Mouse (Mus musculus) hindbrain, postnatal 0 days (tissue): ENCODE measurements around the gene Snapc4. TPM values are rescaled to one million over a fixed set of nuclear protein-coding genes. Genes with fewer than 3 reads are reported as not detected.

Experiments
- ATAC-seq: fragments of 200-750 bp; cut with Nextera tagmentation; 2 replicates; pipeline ENCODE4 v1.8.0; 2017; ENCODE audit warnings: mild to moderate bottlenecking, moderate TSS enrichment, moderate library complexity
- DNase-seq: peaks from one replicate; pipeline ENCODE4 v3.0.0-alpha.2; 2015; ENCODE audit warnings: low spot score
- H3K27ac ChIP-seq: fragments of 300-500 bp; sonication (generic); 2 replicates; pipeline ENCODE4 v1.5.1; 2014; ENCODE audit warnings: mild to moderate bottlenecking
- H3K27me3 ChIP-seq: fragments of 300-500 bp; sonication (generic); 2 replicates; pipeline ENCODE4 v1.6.1; 2014; ENCODE audit warnings: low read length, mixed read lengths; ENCODE audit not compliant: insufficient read depth
- H3K36me3 ChIP-seq: fragments of 300-500 bp; sonication (generic); 2 replicates; pipeline ENCODE4 v1.6.1; 2014; ENCODE audit warnings: low read length, mixed read lengths; ENCODE audit not compliant: insufficient read depth
- H3K4me1 ChIP-seq: fragments of 300-500 bp; sonication (generic); 2 replicates; pipeline ENCODE4 v1.6.1; 2014; ENCODE audit warnings: antibody characterized with exemption, low read length, mixed read lengths; ENCODE audit not compliant: insufficient read depth
- H3K4me2 ChIP-seq: fragments of 300-500 bp; sonication (generic); 2 replicates; pipeline ENCODE4 v1.6.1; 2014; ENCODE audit warnings: low read depth, mild to moderate bottlenecking, low read length, moderate library complexity, mixed read lengths
- H3K4me3 ChIP-seq: fragments of 300-500 bp; sonication (generic); 2 replicates; pipeline ENCODE4 v1.5.1; 2014; ENCODE audit warnings: low read length
- H3K9ac ChIP-seq: fragments of 300-500 bp; sonication (generic); replicated peaks from 2 replicates; pipeline ENCODE4 v1.6.1; 2014; ENCODE audit warnings: mild to moderate bottlenecking, low read length, moderate library complexity, mixed read lengths
- H3K9me3 ChIP-seq: fragments of 300-500 bp; sonication (generic); 2 replicates; pipeline ENCODE4 v1.6.1; 2016; ENCODE audit warnings: low read length, mixed read lengths
- CTCF ChIP-seq: IDR thresholded peaks from 2 replicates; pipeline ENCODE4 v1.5.1; 2016; ENCODE audit warnings: antibody characterized with exemption, control low read depth, low read depth
- WGBS: fragments of 180-500 bp; shearing (Covaris S2); extraction: QIAGEN DNeasy Blood & Tissue Kit; methylation state at CpG from one replicate; pipeline ENCODE4 v1.1.7; 2014; 5-methylcytosine and 5-hydroxymethylcytosine counted together
- polyA plus RNA-seq: library from polyadenylated mRNA; unstranded; fragments of >200 nt; fragmentation: Nextera tagmentation; extraction: Ambion mirVana; gene quantifications from 2 replicates; pipeline ENCODE4 v1.2.1, GENCODE M21; 2015
- total RNA-seq: library from RNA; depleted of rRNA; stranded (reverse); fragments of >200 nt; gene quantifications from 2 replicates; pipeline ENCODE4 v1.2.3, GENCODE M21; 2014; rRNA removed

Snapc4 gene
- total and polyA plus RNA-seq, 2 experiments from 2014 or later = 25.6 to 56.4 TPM

GRCm38 (mm10) chr2:26315925-26316311 lies 64.5 kb downstream of the Snapc4 start:
- H3K27me3 ChIP-seq = no peaks in the 10 kb centered on the region
- peak overlapping the region; percentile 85 for H3K4me2 ChIP-seq
- ATAC-seq = peak; percentile 36
- DNase-seq = peak; percentile 65
- WGBS = under 1% methylated on average over 11 of the region's 11 CpGs
- H3K4me1 ChIP-seq = peaks cover 51% of the 10 kb centered on the region
- 0 out of 2 replicates have a peak, but pooled peaks cover 3% of the 10 kb centered on the region for H3K36me3 ChIP-seq
- H3K4me3 ChIP-seq = peak overlapping the region; percentile 67
- peak overlapping the region; percentile 97 for H3K27ac ChIP-seq
- no peaks in the 10 kb centered on the region for H3K9me3 ChIP-seq
- H3K9ac ChIP-seq = peak overlapping the region; percentile 97
- no peak for TF ChIP-seq CTCF

- peak; percentile 88 for ATAC-seq
These were observed 65.2 kb downstream of the Snapc4 start, which contains the start of gene Gpsm1 for GRCm38 (mm10) chr2:26315072-26315924. Gpsm1 (plus strand) TSS chr2:26315515.

GRCm38 (mm10) chr2:26314281-26315071 lies 66.0 kb downstream of the Snapc4 start:
- DNase-seq (peak; percentile 65), ATAC-seq (no peak)
- Histone ChIP-seq H3K4me1 (peaks cover 40% of the 10 kb centered on the region), H3K36me3 (no peaks in the 10 kb centered on the region), H3K9ac (peak overlapping the region; percentile 97), H3K4me3 (peak overlapping the region; percentile 67), H3K27me3 (no peaks in the 10 kb centered on the region), H3K4me2 (peak overlapping the region; percentile 85), H3K9me3 (no peaks in the 10 kb centered on the region), H3K27ac (peak overlapping the region; percentile 97)
- 47% methylated on average over 13 of the region's 13 CpGs for whole genome bisulfite sequencing
- no peak for TF ChIP-seq CTCF

More at GRCm38 (mm10) chr2:26315072-26315924, 65.2 kb downstream of the Snapc4 start, which contains the start of gene Gpsm1:
- TF ChIP-seq CTCF = no peak
- peak; percentile 92 for DNase-seq
- Histone ChIP-seq H3K27ac (peak within 1 kb of the TSS; percentile 97), H3K27me3 (no peaks in the 10 kb centered on the region), H3K9ac (peak within 1 kb of the TSS; percentile 97), H3K4me2 (peak within 1 kb of the TSS; percentile 85), H3K36me3 (no peaks in the 10 kb centered on the region), H3K9me3 (no peaks in the 10 kb centered on the region), H3K4me3 (peak within 1 kb of the TSS; percentile 67), H3K4me1 (peaks cover 48% of the 10 kb centered on the region)
- WGBS = under 1% methylated on average over 65 of the region's 66 CpGs

- 92% methylated on average over 1 of the region's 1 CpGs for WGBS
- TF ChIP-seq CTCF = no peak
These were observed 67.1 kb downstream of the Snapc4 start for GRCm38 (mm10) chr2:26313394-26313793.

GRCm38 (mm10) chr2:26312812-26313211 lies 67.6 kb downstream of the Snapc4 start:
- TF ChIP-seq CTCF = peak; percentile 59
- H3K27ac ChIP-seq = no peak overlapping the region
- H3K4me2 ChIP-seq = no peak overlapping the region
- no peaks in the 10 kb centered on the region for H3K9me3 ChIP-seq
- no peak overlapping the region for H3K9ac ChIP-seq
- no peak overlapping the region for H3K4me3 ChIP-seq
- no peaks in the 10 kb centered on the region for H3K27me3 ChIP-seq
- DNase-seq = no peak
- 62% methylated on average over 2 of the region's 2 CpGs for WGBS
- ATAC-seq = no peak
- peaks cover 24% of the 10 kb centered on the region for H3K4me1 ChIP-seq
- no peaks in the 10 kb centered on the region for H3K36me3 ChIP-seq

More at GRCm38 (mm10) chr2:26313394-26313793, 67.1 kb downstream of the Snapc4 start:
- no peak overlapping the region for H3K4me3 ChIP-seq
- no peaks in the 10 kb centered on the region for H3K36me3 ChIP-seq
- no peaks in the 10 kb centered on the region for H3K27me3 ChIP-seq
- no peaks in the 10 kb centered on the region for H3K9me3 ChIP-seq
- ATAC-seq = no peak
- no peak overlapping the region for H3K27ac ChIP-seq
- no peak overlapping the region for H3K4me2 ChIP-seq
- no peak overlapping the region for H3K9ac ChIP-seq
- DNase-seq = no peak
- H3K4me1 ChIP-seq = peaks cover 30% of the 10 kb centered on the region

Other genes starting within 250 kb of the Snapc4 start
- 2.3 and 7.8 TPM in 2 replicates for gene Lhx3, start 172.4 kb downstream of the Snapc4 start, total RNA-seq
- 2.2 and 3.2 TPM in 2 replicates for gene Lhx3, start 172.4 kb downstream of the Snapc4 start, polyA plus RNA-seq
- 20.5 and 24.5 TPM in 2 replicates for gene Qsox2, start 143.1 kb downstream of the Snapc4 start, total RNA-seq
- 8.8 and 9.4 TPM in 2 replicates for gene Qsox2, start 143.1 kb downstream of the Snapc4 start, polyA plus RNA-seq
- gene Ccdc187, start 86.1 kb downstream of the Snapc4 start, total RNA-seq = 1.3 and 2.7 TPM in 2 replicates
- 0.18 TPM in 2 replicates for gene Ccdc187, start 86.1 kb downstream of the Snapc4 start, polyA plus RNA-seq
- 310 and 330 TPM in 2 replicates for gene Gpsm1, start 65.1 kb downstream of the Snapc4 start, total RNA-seq
- 147 and 155 TPM in 2 replicates for gene Gpsm1, start 65.1 kb downstream of the Snapc4 start, polyA plus RNA-seq
- 38.2 and 38.5 TPM in 2 replicates for gene Dnlz, start 28.5 kb downstream of the Snapc4 start, total RNA-seq
- 25.6 and 28.2 TPM in 2 replicates for gene Dnlz, start 28.5 kb downstream of the Snapc4 start, polyA plus RNA-seq
- 2.0 and 24.2 TPM in 2 replicates for gene Card9, start 19.7 kb downstream of the Snapc4 start, total RNA-seq
- gene Card9, start 19.7 kb downstream of the Snapc4 start, polyA plus RNA-seq = 1.5 and 1.6 TPM in 2 replicates
- gene Entr1, start 8.7 kb upstream of the Snapc4 start, total RNA-seq = 115 and 135 TPM in 2 replicates
- gene Entr1, start 8.7 kb upstream of the Snapc4 start, polyA plus RNA-seq = 133 and 138 TPM in 2 replicates
- gene Pmpca, start 8.7 kb upstream of the Snapc4 start, total RNA-seq = 58.7 and 68.5 TPM in 2 replicates
- gene Pmpca, start 8.7 kb upstream of the Snapc4 start, polyA plus RNA-seq = 94.9 and 95.8 TPM in 2 replicates
- gene Inpp5e, start 28.6 kb upstream of the Snapc4 start, total RNA-seq = 30.2 and 40.6 TPM in 2 replicates
- gene Inpp5e, start 28.6 kb upstream of the Snapc4 start, polyA plus RNA-seq = 16.3 and 17.3 TPM in 2 replicates
- gene Sec16a, start 64.6 kb upstream of the Snapc4 start, total RNA-seq = 60.9 and 89.2 TPM in 2 replicates
- 9.9 and 10.5 TPM in 2 replicates for gene Sec16a, start 64.6 kb upstream of the Snapc4 start, polyA plus RNA-seq
- gene Notch1, start 136.0 kb upstream of the Snapc4 start, total RNA-seq = 75.2 and 75.9 TPM in 2 replicates
- 9.2 and 10.0 TPM in 2 replicates for gene Notch1, start 136.0 kb upstream of the Snapc4 start, polyA plus RNA-seq
- 70.4 and 79.5 TPM in 2 replicates for gene Egfl7, start 199.4 kb upstream of the Snapc4 start, total RNA-seq
- gene Egfl7, start 199.4 kb upstream of the Snapc4 start, polyA plus RNA-seq = 74.8 and 76.5 TPM in 2 replicates
- not detected in 2 replicates for gene Gm20532, start 206.0 kb upstream of the Snapc4 start, total RNA-seq
- gene Gm20532, start 206.0 kb upstream of the Snapc4 start, polyA plus RNA-seq = not detected in 2 replicates
- 12.2 and 13.9 TPM in 2 replicates for gene Agpat2, start 223.8 kb upstream of the Snapc4 start, total RNA-seq
- 6.2 and 8.2 TPM in 2 replicates for gene Agpat2, start 223.8 kb upstream of the Snapc4 start, polyA plus RNA-seq
- gene Fam69b, start 247.8 kb upstream of the Snapc4 start, total RNA-seq = 289 and 302 TPM in 2 replicates
- gene Fam69b, start 247.8 kb upstream of the Snapc4 start, polyA plus RNA-seq = 129 and 142 TPM in 2 replicates